Comparison of ENCODE assay signal across 14 mouse cellular contexts in genomic region chr4:142275242-142275641, GRCm38 (mm10). TPM values are rescaled to one million over a fixed set of nuclear protein-coding genes. Genes with fewer than 3 reads are reported as not detected.
DNase-seq lines count a peak whose midpoint lies in the region; ATAC-seq and TF ChIP-seq lines count a peak whose summit lies in the region.
"Had no signal": no experiment of that assay in that cellular context is flagged by ENCODE, and none has a peak within 500 bp of the region (broad histone marks: within the 10 kb centered on the region; RNA-seq: fewer than 3 reads in every experiment).

No protein-coding gene starts in this region.

- TF ChIP-seq EP300 in liver, postnatal 0 days (IDR thresholded peaks at IDR 0.05; ENCODE audit: low read depth): no peak

- no peak overlapping the region for H3K9ac ChIP-seq in liver, embryonic 11.5 days (ENCODE audit: low read depth, low read length)
- no peak overlapping the region for H3K9ac ChIP-seq in liver, postnatal 0 days (replicated peaks)

- DNase-seq in embryo, embryonic 10 days (ENCODE audit: low spot score): peak; percentile 18
- DNase-seq in embryo, embryonic 11 days: no peak
- DNase-seq in liver: peak; percentile 22
- no peak for DNase-seq in liver, embryonic 11.5 days (ENCODE audit: low spot score)
- DNase-seq in R1 (ENCODE audit: low read depth, low spot score): peak; percentile 79
- DNase-seq in liver, postnatal 0 days: peak; percentile 22
- no peak for DNase-seq in frontal cortex, postnatal 36 days (ENCODE audit: low spot score in 2 of 2)
- DNase-seq in kidney, adult 8-10 months: no peak
- DNase-seq: adrenal gland, postnatal 36 days; cerebellum, postnatal 10 days; heart, postnatal 36 days; thymus, postnatal 25 days had no signal

- TF ChIP-seq CTCF in liver, postnatal 0 days (IDR thresholded peaks at IDR 0.05; ENCODE audit: low read depth): peak; percentile 33

- WGBS in liver, embryonic 11.5 days: 32% methylated on average over 2 of the region's 2 CpGs
- 31% methylated on average over 2 of the region's 2 CpGs for WGBS in liver, postnatal 0 days (ENCODE audit: insufficient replicate concordance)

- no peaks in the 10 kb centered on the region for H3K36me3 ChIP-seq in liver, embryonic 11.5 days (ENCODE audit: control insufficient read depth, insufficient read depth, low read length)
- H3K36me3 ChIP-seq in liver, postnatal 0 days (replicated peaks; ENCODE audit: insufficient read depth, low read length): no peaks in the 10 kb centered on the region

- no peak overlapping the region for H3K4me3 ChIP-seq in liver, embryonic 11.5 days (ENCODE audit: low read depth, low read length)
- no peak overlapping the region for H3K4me3 ChIP-seq in liver, postnatal 0 days (ENCODE audit: low read depth, low read length)
- H3K4me3 ChIP-seq: erythroblast, embryonic 14.5 days had no signal

- no peaks in the 10 kb centered on the region for H3K27me3 ChIP-seq in liver, embryonic 11.5 days (replicated peaks; ENCODE audit: control insufficient read depth, insufficient read depth, low read length)
- no peaks in the 10 kb centered on the region for H3K27me3 ChIP-seq in liver, postnatal 0 days (ENCODE audit: insufficient read depth, low read length)

- no peaks in the 10 kb centered on the region for H3K9me3 ChIP-seq in liver, embryonic 11.5 days (ENCODE audit: control insufficient read depth, low read length)
- H3K9me3 ChIP-seq in liver, postnatal 0 days (ENCODE audit: low read length): no peaks in the 10 kb centered on the region

- no peak overlapping the region for H3K4me2 ChIP-seq in liver, embryonic 11.5 days
- no peak overlapping the region for H3K4me2 ChIP-seq in liver, postnatal 0 days (ENCODE audit: low read depth, low read length)

- no peaks in the 10 kb centered on the region for H3K4me1 ChIP-seq in liver, embryonic 11.5 days (replicated peaks; ENCODE audit: control insufficient read depth, insufficient read depth, low read length)
- H3K4me1 ChIP-seq in liver, postnatal 0 days (ENCODE audit: insufficient read depth): no peaks in the 10 kb centered on the region

- ATAC-seq in liver, embryonic 11.5 days (replicated peaks; ENCODE audit: low FRiP score): no peak
- no peak for ATAC-seq in liver, postnatal 0 days

- H3K27ac ChIP-seq in liver, embryonic 11.5 days (ENCODE audit: low read depth, low read length): no peak overlapping the region
- no peak overlapping the region for H3K27ac ChIP-seq in liver, postnatal 0 days (ENCODE audit: low read depth)
- H3K27ac ChIP-seq: macrophage had no signal

RNA-seq across cellular contexts. Expression of gene Kazn, which starts 36.0 kb away (rescaled TPM):
- 4.0 and 4.4 TPM in 2 replicates for polyA plus RNA-seq in liver, embryonic 11.5 days (2014; fragmentation: Nextera tagmentation; extraction: Ambion mirVana)
- polyA plus RNA-seq in liver, postnatal 0 days (2015; fragmentation: Nextera tagmentation; extraction: Ambion mirVana): 0.72 and 0.74 TPM in 2 replicates
- polyA plus RNA-seq: macrophage had no signal

Comparison
In these comparisons a context has a peak if more than half of its experiments do, and no peak if none do; other contexts are left out.
1. DNase-seq: peak in embryo, embryonic 10 days (single experiment), liver (single experiment), R1 (single experiment) and liver, postnatal 0 days (single experiment); none in embryo, embryonic 11 days (single experiment), liver, embryonic 11.5 days (single experiment), frontal cortex, postnatal 36 days (0 of 2) and kidney, adult 8-10 months (0 of 2).